Mouse (Mus musculus) bone marrow macrophage, adult 2 months (primary cell): ENCODE results near the gene Bckdk.

Experiments
- CTCF ChIP-seq: IDR thresholded peaks from 2 replicates; pipeline ENCODE4 v1.5.1; 2012; ENCODE audit warnings: low read depth, mild to moderate bottlenecking, low read length, moderate library complexity
- POLR2A ChIP-seq: IDR thresholded peaks from 2 replicates; pipeline ENCODE4 v1.6.1; 2012; ENCODE audit warnings: mild to moderate bottlenecking, low read depth, low read length, borderline replicate concordance

DNA sequence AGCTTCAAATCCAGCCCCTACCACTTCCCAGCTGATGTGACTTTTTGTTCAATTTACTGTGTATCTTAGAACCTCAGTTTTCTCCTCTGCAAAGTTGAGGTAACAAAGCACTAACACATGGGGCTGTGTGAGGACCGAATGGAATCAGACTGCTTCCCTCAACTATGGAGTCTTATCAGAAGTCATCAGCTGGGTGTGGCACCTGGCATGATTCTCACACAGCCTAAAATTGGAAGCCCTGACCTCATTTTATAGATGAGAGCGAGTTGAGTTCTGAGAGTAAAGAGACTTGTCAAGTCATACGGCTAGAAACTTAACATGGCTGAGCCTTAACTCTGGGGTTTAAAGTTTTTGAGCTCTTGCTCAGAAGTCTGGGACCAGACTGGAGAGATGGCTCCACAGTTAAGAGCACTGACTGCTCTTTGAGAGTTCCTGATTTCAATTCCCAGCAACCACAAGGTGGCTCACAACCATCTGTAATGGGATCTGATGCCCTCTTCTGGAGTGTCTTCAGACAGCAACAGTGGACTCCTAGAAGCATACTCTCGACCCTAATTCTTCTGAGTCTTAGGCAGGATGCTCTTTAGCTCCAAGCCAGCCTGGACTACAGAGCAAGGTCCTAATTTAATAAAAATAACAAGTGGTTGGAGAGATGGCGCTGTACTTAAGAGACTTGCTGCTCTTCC, 33.6 kb upstream of the Bckdk start:
- no peak for TF ChIP-seq POLR2A
- no peak for TF ChIP-seq CTCF
